Mouse (Mus musculus) liver, embryonic 12.5 days (tissue): ENCODE results near the gene Abhd8. TPM values are rescaled to one million over a fixed set of nuclear protein-coding genes. Genes with fewer than 3 reads are reported as not detected.

Source experiments
- polyA plus RNA-seq: library from polyadenylated mRNA; unstranded; fragments of >200 nt; fragmentation: Nextera tagmentation; extraction: Ambion mirVana; gene quantifications from 2 replicates; pipeline ENCODE4 v1.2.1, GENCODE M21; 2016

The Abhd8 gene
- polyA plus RNA-seq, 1 experiment from 2014 or later: 17.4 TPM

Other genes with a start within 250 kb of the Abhd8 start
- gene Myo9b, start 190.9 kb downstream of the Abhd8 start, polyA plus RNA-seq: 13.5 and 13.8 TPM in 2 replicates
- 60.1 and 62.8 TPM in 2 replicates for gene Haus8, start 190.7 kb downstream of the Abhd8 start, polyA plus RNA-seq
- 60.2 and 61.1 TPM in 2 replicates for gene Use1, start 96.8 kb downstream of the Abhd8 start, polyA plus RNA-seq
- 6.8 and 6.9 TPM in 2 replicates for gene Ocel1, start 92.4 kb downstream of the Abhd8 start, polyA plus RNA-seq
- gene Nr2f6, start 81.7 kb downstream of the Abhd8 start, polyA plus RNA-seq: 35.3 and 38.8 TPM in 2 replicates
- gene Ushbp1, start 67.9 kb downstream of the Abhd8 start, polyA plus RNA-seq: 3.6 and 4.0 TPM in 2 replicates
- gene Babam1, start 66.8 kb downstream of the Abhd8 start, polyA plus RNA-seq: 79.0 and 82.6 TPM in 2 replicates
- 57.9 and 58.3 TPM in 2 replicates for gene Ankle1, start 57.6 kb downstream of the Abhd8 start, polyA plus RNA-seq
- 168 and 173 TPM in 2 replicates for gene Mrpl34, start 1.3 kb upstream of the Abhd8 start, polyA plus RNA-seq
- gene Dda1, start 5.5 kb upstream of the Abhd8 start, polyA plus RNA-seq: 60.6 and 63.1 TPM in 2 replicates
- 1.2 TPM in 2 replicates for gene Ano8, start 22.3 kb upstream of the Abhd8 start, polyA plus RNA-seq
- 9.3 and 9.6 TPM in 2 replicates for gene Gtpbp3, start 24.4 kb upstream of the Abhd8 start, polyA plus RNA-seq
- 44.8 and 46.7 TPM in 2 replicates for gene Plvap, start 48.1 kb upstream of the Abhd8 start, polyA plus RNA-seq
- gene Ccdc194, start 62.1 kb upstream of the Abhd8 start, polyA plus RNA-seq: 0.30 and 0.57 TPM in 2 replicates
- 28.7 and 29.4 TPM in 2 replicates for gene Bst2, start 73.8 kb upstream of the Abhd8 start, polyA plus RNA-seq
- 39.2 and 42.7 TPM in 2 replicates for gene Mvb12a, start 79.3 kb upstream of the Abhd8 start, polyA plus RNA-seq
- 0.61 and 0.75 TPM in 2 replicates for gene Tmem221, start 95.2 kb upstream of the Abhd8 start, polyA plus RNA-seq
- gene Nxnl1, start 102.9 kb upstream of the Abhd8 start, polyA plus RNA-seq: 0.32 and 0.36 TPM in 2 replicates
- 4.1 and 4.4 TPM in 2 replicates for gene Slc27a1, start 105.2 kb upstream of the Abhd8 start, polyA plus RNA-seq
- 138 and 144 TPM in 2 replicates for gene Pgls, start 128.5 kb upstream of the Abhd8 start, polyA plus RNA-seq
- gene Fam129c, start 134.0 kb upstream of the Abhd8 start, polyA plus RNA-seq: 1.3 and 2.3 TPM in 2 replicates
- 29.0 and 30.1 TPM in 2 replicates for gene Colgalt1, start 147.3 kb upstream of the Abhd8 start, polyA plus RNA-seq
- gene Unc13a, start 208.1 kb upstream of the Abhd8 start, polyA plus RNA-seq: 0.22 and 0.31 TPM in 2 replicates
- gene Jak3, start 212.6 kb upstream of the Abhd8 start, polyA plus RNA-seq: 9.2 and 10.4 TPM in 2 replicates
- 1.5 and 2.1 TPM in 2 replicates for gene Insl3, start 225.6 kb upstream of the Abhd8 start, polyA plus RNA-seq
- gene B3gnt3, start 238.1 kb upstream of the Abhd8 start, polyA plus RNA-seq: 3.6 and 4.2 TPM in 2 replicates